Mouse (Mus musculus) MEL (cell line): Measurements from ENCODE around the gene Wiz.

Source experiments
- CTCF ChIP-seq, 3 experiments: IDR thresholded peaks in 2 of 3; conservative IDR thresholded peaks in 1 of 3; 2 replicates each; pipeline ENCODE4 v1.5.1; 2011 to 2012; ENCODE audit warnings: low read length in 3 of 3, low read depth in 2 of 3, mild to moderate bottlenecking in 2 of 3, improper control_type of control experiment in 1 of 3, inconsistent platforms in 1 of 3, mixed read lengths in 1 of 3, moderate library complexity in 1 of 3; ENCODE audit not compliant: control insufficient read depth in 1 of 3, insufficient read depth in 1 of 3, poor library complexity in 1 of 3, severe bottlenecking in 1 of 3
- GATA1 ChIP-seq: IDR thresholded peaks from 2 replicates; pipeline ENCODE4 v1.6.1; 2011; ENCODE audit warnings: low read depth, low read length, improper control_type of control experiment
- MAX ChIP-seq: IDR thresholded peaks from 2 replicates; pipeline ENCODE4 v1.6.1; 2011; ENCODE audit warnings: low read length, improper control_type of control experiment
- MYB ChIP-seq: IDR thresholded peaks from 2 replicates; pipeline ENCODE4 v1.6.1; 2011; ENCODE audit warnings: mild to moderate bottlenecking, low read depth, low read length, improper control_type of control experiment
- NELFE ChIP-seq: IDR thresholded peaks from 2 replicates; pipeline ENCODE4 v1.6.1; 2011; ENCODE audit warnings: low read depth, low read length, improper control_type of control experiment
- NRF1 ChIP-seq: IDR thresholded peaks from 2 replicates; pipeline ENCODE4 v1.6.1; 2014; ENCODE audit warnings: low read depth, mild to moderate bottlenecking, inconsistent platforms, low read length, improper control_type of control experiment, moderate library complexity; ENCODE audit not compliant: poor library complexity, insufficient read depth, severe bottlenecking
- TCF12 ChIP-seq: IDR thresholded peaks from 2 replicates; pipeline ENCODE4 v1.6.1; 2014; ENCODE audit warnings: low read depth, mild to moderate bottlenecking, inconsistent platforms, low read length, improper control_type of control experiment, moderate library complexity
- ZC3H11A ChIP-seq: IDR thresholded peaks from 2 replicates; pipeline ENCODE4 v1.6.1; 2012; ENCODE audit warnings: low read depth, mild to moderate bottlenecking, inconsistent platforms, low read length, improper control_type of control experiment
- ZKSCAN1 ChIP-seq: IDR thresholded peaks from 2 replicates; pipeline ENCODE4 v1.6.1; 2012; ENCODE audit warnings: low read depth, mild to moderate bottlenecking, inconsistent platforms, low read length, improper control_type of control experiment, moderate library complexity
- ZNF384 ChIP-seq: IDR thresholded peaks from 2 replicates; pipeline ENCODE4 v1.6.1; 2012; ENCODE audit warnings: low read depth, mild to moderate bottlenecking, inconsistent platforms, low read length, improper control_type of control experiment

DNA sequence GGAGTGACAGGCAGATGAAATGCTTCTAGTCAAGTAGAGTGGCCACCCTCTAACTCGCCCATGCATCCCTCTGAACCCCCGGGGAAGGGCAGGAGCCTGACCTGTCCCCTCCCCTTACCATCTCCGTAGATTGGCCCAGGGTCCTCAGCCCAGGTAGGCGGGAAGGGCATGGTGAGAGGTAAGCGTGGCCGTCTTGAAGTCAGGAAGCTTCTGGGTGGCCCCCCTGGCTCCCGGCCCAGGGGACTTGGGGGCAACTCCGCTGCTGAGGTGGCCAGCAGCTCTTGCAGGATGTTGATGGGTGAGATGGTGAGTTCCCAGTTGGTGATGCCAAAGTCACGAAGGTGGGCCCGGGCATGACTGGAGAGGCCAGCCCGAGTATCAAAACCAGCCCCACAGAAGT lies 21.5 kb downstream of the Wiz start:
- TF ChIP-seq TCF12 (no peak), CTCF (IDR thresholded peaks at IDR 0.05 in 2 of 3, conservative IDR thresholded peaks at IDR 0.05 in 1 of 3; ENCODE audit: control insufficient read depth in 1 of 3, insufficient read depth in 1 of 3, low read depth in 2 of 3, low read length in 3 of 3, poor library complexity in 1 of 3, severe bottlenecking in 1 of 3) (no peak), NRF1 (no peak), GATA1 (no peak), ZC3H11A (no peak), ZKSCAN1 (no peak), NELFE (no peak), ZNF384 (no peak), MAX (no peak), MYB (no peak)
